Mouse (Mus musculus): Measurements from ENCODE around the gene Gm5475. TPM values are rescaled to one million over a fixed set of nuclear protein-coding genes. Genes with fewer than 3 reads are reported as not detected.

Gm5475 gene
- total and polyA plus RNA-seq, 3 experiments: not detected

DNA sequence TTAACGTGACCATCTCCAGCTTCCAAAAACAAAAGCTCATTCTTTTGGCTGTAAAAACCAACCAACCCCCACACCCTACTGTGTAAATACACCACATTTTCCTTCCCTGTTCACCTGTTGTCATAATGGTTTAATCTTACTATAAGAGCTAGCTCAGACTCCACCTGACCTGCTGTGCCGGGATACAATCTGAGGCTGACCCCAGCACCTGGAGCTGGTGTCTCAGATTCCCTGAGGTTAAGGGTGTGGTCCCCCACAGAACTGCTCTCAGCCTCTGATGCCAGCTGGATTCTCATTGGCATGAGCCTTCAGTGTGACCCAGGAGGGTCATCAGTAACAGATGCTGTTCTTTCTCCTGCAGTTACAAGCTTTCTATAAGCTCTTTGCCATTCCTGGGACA, 41.8 kb upstream of the Gm5475 start:
- H3K9ac ChIP-seq (ENCODE audit: insufficient read depth, low read depth): no peak overlapping the region
- H3K27me3 ChIP-seq (replicated peaks): no peaks in the 10 kb centered on the region
- no peaks in the 10 kb centered on the region for H3K9me3 ChIP-seq (replicated peaks; ENCODE audit: low read length)
- no peak for DNase-seq (ENCODE audit: extremely low read depth)
- H3K4me2 ChIP-seq (ENCODE audit: insufficient read depth, low read depth, poor library complexity, severe bottlenecking): peak overlapping the region; percentile 61; the same call in 1 of the 2 replicates
- in situ Hi-C loops (cut with MboI; ENCODE audit: low pct_ligation_motif_present, low pct_unique_long_range_greater_than_20kb, low sequenced_read_pairs) (loop anchor here (5.0 kb wide), 1 partner anchor 72 kb away; no protein-coding TSS in a partner anchor), dilution Hi-C loops (cut with MboI; ENCODE audit: extremely low pct_ligation_motif_present, extremely low pct_unique_long_range_greater_than_20kb, low sequenced_read_pairs) (no loop called here)
- TF ChIP-seq KAT2A (IDR thresholded peaks at IDR 0.05; ENCODE audit: insufficient replicate concordance, low read length) (no peak), JUN (IDR thresholded peaks at IDR 0.05; ENCODE audit: insufficient read depth, low read depth, low read length) (no peak), CTCF (conservative IDR thresholded peaks at IDR 0.05 in 1 of 2, IDR thresholded peaks at IDR 0.05 in 1 of 2; ENCODE audit: low read depth in 2 of 2, low read length in 2 of 2) (no peak), PAX5 (IDR thresholded peaks at IDR 0.05; ENCODE audit: low read length) (no peak), EP300 (IDR thresholded peaks at IDR 0.05; ENCODE audit: low read length) (no peak), ELF1 (IDR thresholded peaks at IDR 0.05; ENCODE audit: low read depth, low read length) (no peak), CHD2 (IDR thresholded peaks at IDR 0.05; ENCODE audit: low read length) (no peak), E2F4 (IDR thresholded peaks at IDR 0.05; ENCODE audit: insufficient replicate concordance, low read depth, low read length) (no peak), MAX (IDR thresholded peaks at IDR 0.05; ENCODE audit: low read length) (no peak), JUND (conservative IDR thresholded peaks at IDR 0.05; ENCODE audit: low read depth, low read length) (no peak), ETS1 (conservative IDR thresholded peaks at IDR 0.05; ENCODE audit: low read depth, low read length) (no peak), MYC (IDR thresholded peaks at IDR 0.05; ENCODE audit: low read depth, low read length) (no peak), UBTF (IDR thresholded peaks at IDR 0.05; ENCODE audit: low read depth, low read length) (no peak), HCFC1 (IDR thresholded peaks at IDR 0.05; ENCODE audit: low read depth, low read length) (no peak)
- no peaks in the 10 kb centered on the region for H3K36me3 ChIP-seq (replicated peaks in 1 of 2; ENCODE audit: control insufficient read depth in 1 of 2, insufficient read depth in 1 of 2, low read length in 1 of 2)
- H3K4me3 ChIP-seq (replicated peaks in 1 of 3; ENCODE audit: low read depth in 2 of 3, low read length in 2 of 3, poor library complexity in 1 of 3): no peak overlapping the region
- no peaks in the 10 kb centered on the region for H3K79me2 ChIP-seq (replicated peaks; ENCODE audit: control insufficient read depth, extremely low read depth, insufficient read depth, poor library complexity, severe bottlenecking)
- H3K27ac ChIP-seq (ENCODE audit: insufficient read depth, low read depth): no peak overlapping the region
- peaks cover 0 to 3% of the 10 kb centered on the region in 2 experiments; a peak in 2 of 4 replicates for H3K4me1 ChIP-seq (ENCODE audit: control insufficient read depth in 1 of 2, insufficient read depth in 2 of 2)

DNA sequence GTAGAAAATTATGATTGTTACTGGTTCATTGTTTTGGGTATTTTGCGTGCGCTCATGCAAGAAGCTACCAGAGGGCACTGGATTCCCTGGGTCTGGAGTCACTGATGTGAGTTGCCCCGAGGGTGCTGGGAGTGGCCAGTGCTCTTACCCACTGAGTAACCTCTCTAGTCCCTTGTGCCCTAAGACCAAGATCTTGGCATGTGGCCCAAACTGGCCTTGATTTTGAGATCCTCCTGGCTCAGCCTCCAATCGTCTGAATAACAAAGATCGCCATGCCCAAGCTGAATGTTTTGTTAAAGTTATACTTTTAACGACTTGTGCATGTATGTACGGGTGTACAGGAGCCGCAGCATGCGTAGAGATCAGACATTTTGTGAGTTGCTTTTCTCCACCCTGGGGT, 36.2 kb upstream of the Gm5475 start:
- TF ChIP-seq MAZ (IDR thresholded peaks at IDR 0.05; ENCODE audit: low read depth, low read length) (no peak), BHLHE40 (IDR thresholded peaks at IDR 0.05; ENCODE audit: low read depth, low read length) (no peak), MEF2A (IDR thresholded peaks at IDR 0.05; ENCODE audit: borderline replicate concordance, low read depth, low read length) (no peak), JUN (IDR thresholded peaks at IDR 0.05; ENCODE audit: insufficient read depth, low read depth, low read length) (no peak), MXI1 (IDR thresholded peaks at IDR 0.05; ENCODE audit: low read depth, low read length) (no peak), UBTF (IDR thresholded peaks at IDR 0.05; ENCODE audit: low read depth, low read length) (no peak), IRF4 (IDR thresholded peaks at IDR 0.05; ENCODE audit: low read depth, low read length) (no peak), CHD2 (IDR thresholded peaks at IDR 0.05; ENCODE audit: low read length) (no peak), ZKSCAN1 (IDR thresholded peaks at IDR 0.05; ENCODE audit: borderline replicate concordance, low read depth, low read length) (no peak), NELFE (IDR thresholded peaks at IDR 0.05; ENCODE audit: low read depth, low read length) (no peak), POLR2AphosphoS2 (IDR thresholded peaks at IDR 0.05; ENCODE audit: low read depth, low read length) (no peak), SMC3 (IDR thresholded peaks at IDR 0.05; ENCODE audit: low read depth, low read length) (no peak), SIN3A (IDR thresholded peaks at IDR 0.05; ENCODE audit: low read length) (no peak), RCOR1 (conservative IDR thresholded peaks at IDR 0.05; ENCODE audit: low read depth, low read length) (no peak), ETS1 (conservative IDR thresholded peaks at IDR 0.05; ENCODE audit: low read depth, low read length) (no peak), ZC3H11A (IDR thresholded peaks at IDR 0.05; ENCODE audit: low read depth, low read length) (no peak), USF2 (conservative IDR thresholded peaks at IDR 0.05; ENCODE audit: low read depth, low read length) (no peak), ZNF384 (IDR thresholded peaks at IDR 0.05; ENCODE audit: low read depth, low read length) (no peak), POLR2A (IDR thresholded peaks at IDR 0.05; ENCODE audit: low read depth, low read length) (no peak)
- Histone ChIP-seq H3K9ac (ENCODE audit: insufficient read depth, low read depth) (no peak overlapping the region), H3K4me3 (replicated peaks in 1 of 3; ENCODE audit: low read depth in 2 of 3, low read length in 2 of 3, poor library complexity in 1 of 3) (no peak overlapping the region), H3K79me2 (replicated peaks; ENCODE audit: control insufficient read depth, extremely low read depth, insufficient read depth, poor library complexity, severe bottlenecking) (no peaks in the 10 kb centered on the region), H3K4me2 (ENCODE audit: insufficient read depth, low read depth, poor library complexity, severe bottlenecking) (no peak overlapping the region), H3K27me3 (replicated peaks) (no peaks in the 10 kb centered on the region), H3K36me3 (replicated peaks in 1 of 2; ENCODE audit: control insufficient read depth in 1 of 2, insufficient read depth in 1 of 2, low read length in 1 of 2) (no peaks in the 10 kb centered on the region), H3K9me3 (replicated peaks; ENCODE audit: low read length) (no peaks in the 10 kb centered on the region), H3K27ac (ENCODE audit: insufficient read depth, low read depth) (no peak overlapping the region), H3K4me1 (ENCODE audit: control insufficient read depth in 1 of 2, insufficient read depth in 2 of 2) (peaks cover 16 to 28% of the 10 kb centered on the region in 2 experiments)
- DNase-seq (ENCODE audit: extremely low read depth): no peak
- in situ Hi-C loops (cut with MboI; ENCODE audit: low pct_ligation_motif_present, low pct_unique_long_range_greater_than_20kb, low sequenced_read_pairs) (no loop called here), dilution Hi-C loops (cut with MboI; ENCODE audit: extremely low pct_ligation_motif_present, extremely low pct_unique_long_range_greater_than_20kb, low sequenced_read_pairs) (no loop called here)
